Mouse (Mus musculus): ENCODE data around the gene Olfr26. TPM values are rescaled to one million over a fixed set of nuclear protein-coding genes. Genes with fewer than 3 reads are reported as not detected.

Olfr26 gene
- polyA plus RNA-seq, 1 experiment from 2014 or later, result not detected

Other genes starting within 250 kb of the Olfr26 start
- gene Olfr914, start 250.0 kb upstream of the Olfr26 start, polyA plus RNA-seq (2015; fragmentation: Nextera tagmentation; extraction: Ambion mirVana), result not detected in 2 replicates
- not detected in 2 replicates for gene Olfr916, start 195.2 kb upstream of the Olfr26 start, polyA plus RNA-seq (2015; fragmentation: Nextera tagmentation; extraction: Ambion mirVana)
- gene Olfr917, start 189.2 kb upstream of the Olfr26 start, polyA plus RNA-seq (2015; fragmentation: Nextera tagmentation; extraction: Ambion mirVana), result not detected in 2 replicates
- gene Olfr918, start 180.5 kb upstream of the Olfr26 start, polyA plus RNA-seq (2015; fragmentation: Nextera tagmentation; extraction: Ambion mirVana), result not detected in 2 replicates
- not detected in 2 replicates for gene Olfr919, start 151.4 kb upstream of the Olfr26 start, polyA plus RNA-seq (2015; fragmentation: Nextera tagmentation; extraction: Ambion mirVana)
- 8.7 and 9.7 TPM in 2 replicates for gene Vwa5a, start 136.8 kb upstream of the Olfr26 start, polyA plus RNA-seq (2015; fragmentation: Nextera tagmentation; extraction: Ambion mirVana)
- gene Olfr920, start 102.8 kb upstream of the Olfr26 start, polyA plus RNA-seq (2015; fragmentation: Nextera tagmentation; extraction: Ambion mirVana), result not detected in 2 replicates
- gene Olfr921, start 82.0 kb upstream of the Olfr26 start, polyA plus RNA-seq (2015; fragmentation: Nextera tagmentation; extraction: Ambion mirVana), result not detected in 2 replicates
- not detected in 2 replicates for gene Olfr922, start 40.4 kb upstream of the Olfr26 start, polyA plus RNA-seq (2015; fragmentation: Nextera tagmentation; extraction: Ambion mirVana)
- not detected in 2 replicates for gene Olfr923, start 28.5 kb upstream of the Olfr26 start, polyA plus RNA-seq (2015; fragmentation: Nextera tagmentation; extraction: Ambion mirVana)
- gene Olfr924, start 10.6 kb upstream of the Olfr26 start, polyA plus RNA-seq (2015; fragmentation: Nextera tagmentation; extraction: Ambion mirVana), result not detected in 2 replicates
- gene Olfr926, start 22.1 kb downstream of the Olfr26 start, polyA plus RNA-seq (2015; fragmentation: Nextera tagmentation; extraction: Ambion mirVana), result not detected in 2 replicates
- not detected in 2 replicates for gene Olfr930, start 74.7 kb downstream of the Olfr26 start, polyA plus RNA-seq (2015; fragmentation: Nextera tagmentation; extraction: Ambion mirVana)
- not detected in 2 replicates for gene Olfr933, start 117.3 kb downstream of the Olfr26 start, polyA plus RNA-seq (2015; fragmentation: Nextera tagmentation; extraction: Ambion mirVana)
- not detected in 2 replicates for gene Olfr934, start 133.3 kb downstream of the Olfr26 start, polyA plus RNA-seq (2015; fragmentation: Nextera tagmentation; extraction: Ambion mirVana)
- not detected in 2 replicates for gene Olfr935, start 144.6 kb downstream of the Olfr26 start, polyA plus RNA-seq (2015; fragmentation: Nextera tagmentation; extraction: Ambion mirVana)
- gene Olfr146, start 168.3 kb downstream of the Olfr26 start, polyA plus RNA-seq (2015; fragmentation: Nextera tagmentation; extraction: Ambion mirVana), result not detected in 2 replicates
- gene Olfr937, start 209.9 kb downstream of the Olfr26 start, polyA plus RNA-seq (2015; fragmentation: Nextera tagmentation; extraction: Ambion mirVana), result not detected in 2 replicates
- not detected in 2 replicates for gene Olfr938, start 223.8 kb downstream of the Olfr26 start, polyA plus RNA-seq (2015; fragmentation: Nextera tagmentation; extraction: Ambion mirVana)